In genomic region chr16:17234499-17234895, GRCm38 (mm10) we compare ENCODE assay signal across 9 mouse cellular contexts. TPM values are rescaled to one million over a fixed set of nuclear protein-coding genes. Genes with fewer than 3 reads are reported as not detected.
DNase-seq lines count a peak whose midpoint lies in the region; ATAC-seq and TF ChIP-seq lines count a peak whose summit lies in the region.
"Had no signal": no experiment of that assay in that cellular context is flagged by ENCODE, and none has a peak within 500 bp of the region (broad histone marks: within the 10 kb centered on the region; RNA-seq: fewer than 3 reads in every experiment).

No protein-coding gene starts in this region.

- H3K4me3 ChIP-seq in embryonic fibroblast, embryonic 13.5 days (ENCODE audit: insufficient read depth, low read length): peak overlapping the region; percentile 71
- peak overlapping the region; percentile 96 for H3K4me3 ChIP-seq in hindbrain, postnatal 0 days (ENCODE audit: low read length)
- peak overlapping the region; percentile 69 to 86 for H3K4me3 ChIP-seq in liver, embryonic 14.5 days (ENCODE audit: insufficient read depth in 1 of 2, low read depth in 2 of 2, low read length in 2 of 2)

- TF ChIP-seq CTCF in embryonic fibroblast, embryonic 13.5 days (IDR thresholded peaks at IDR 0.05; ENCODE audit: borderline replicate concordance, insufficient read depth, low read length): no peak
- no peak for TF ChIP-seq CTCF in hindbrain, postnatal 0 days (IDR thresholded peaks at IDR 0.05; ENCODE audit: low read depth)
- TF ChIP-seq CTCF in liver, embryonic 14.5 days (IDR thresholded peaks at IDR 0.05; ENCODE audit: low read depth): no peak

- H3K9me3 ChIP-seq in hindbrain, postnatal 0 days (ENCODE audit: low read length): no peaks in the 10 kb centered on the region
- no peaks in the 10 kb centered on the region for H3K9me3 ChIP-seq in liver, embryonic 14.5 days (ENCODE audit: control insufficient read depth, low read length)

- peaks cover 14% of the 10 kb centered on the region for H3K4me1 ChIP-seq in embryonic fibroblast, embryonic 13.5 days (ENCODE audit: control insufficient read depth, insufficient read depth, low read length)
- peaks cover 18% of the 10 kb centered on the region for H3K4me1 ChIP-seq in hindbrain, postnatal 0 days (ENCODE audit: insufficient read depth, low read length)
- peaks cover 33 to 44% of the 10 kb centered on the region in 2 experiments for H3K4me1 ChIP-seq in liver, embryonic 14.5 days (replicated peaks; ENCODE audit: control insufficient read depth in 2 of 2, insufficient read depth in 2 of 2, low read length in 1 of 2)

- H3K9ac ChIP-seq in hindbrain, postnatal 0 days (replicated peaks; ENCODE audit: low read length): peak overlapping the region; percentile 97
- peak overlapping the region; percentile 87; the same call in 1 of the 2 replicates for H3K9ac ChIP-seq in liver, embryonic 14.5 days (replicated peaks)

- H3K4me2 ChIP-seq in hindbrain, postnatal 0 days (ENCODE audit: low read depth, low read length): peak overlapping the region; percentile 89
- peak overlapping the region; percentile 88 for H3K4me2 ChIP-seq in liver, embryonic 14.5 days (ENCODE audit: low read depth)

- 1% methylated on average over 12 of the region's 12 CpGs for whole genome bisulfite sequencing in hindbrain, postnatal 0 days
- WGBS in liver, embryonic 14.5 days (ENCODE audit: insufficient replicate concordance): 2% methylated on average over 12 of the region's 12 CpGs

- no peaks in the 10 kb centered on the region for H3K36me3 ChIP-seq in hindbrain, postnatal 0 days (ENCODE audit: insufficient read depth, low read length)
- H3K36me3 ChIP-seq in liver, embryonic 14.5 days (replicated peaks; ENCODE audit: control insufficient read depth, insufficient read depth, low read depth): no peaks in the 10 kb centered on the region

- no peak for DNase-seq in frontal cortex, postnatal 10 days (ENCODE audit: low spot score in 2 of 2)
- peak; percentile 87 for DNase-seq in R1 (ENCODE audit: low read depth, low spot score)
- DNase-seq in hindbrain, postnatal 0 days (ENCODE audit: low spot score): peak; percentile 60
- DNase-seq in liver, embryonic 14.5 days (ENCODE audit: low read depth in 3 of 3, low spot score in 3 of 3): no peak
- peak; percentile 62 for DNase-seq in right cerebral cortex, adult 18-20 months

- ATAC-seq in frontal cortex, adult (ENCODE audit: low TSS enrichment): peak; percentile 25; the same call in 1 of the 2 replicates
- no peak for ATAC-seq in hindbrain, postnatal 0 days
- no peak for ATAC-seq in liver, embryonic 14.5 days (ENCODE audit: insufficient read depth)
- no peak for ATAC-seq in megakaryocyte progenitor cell, adult 5-6 weeks (replicated peaks; ENCODE audit: poor library complexity)

- H3K27me3 ChIP-seq in hindbrain, postnatal 0 days (ENCODE audit: insufficient read depth, low read length): no peaks in the 10 kb centered on the region
- H3K27me3 ChIP-seq in liver, embryonic 14.5 days (ENCODE audit: control insufficient read depth, insufficient read depth, low read length): no peaks in the 10 kb centered on the region
- H3K27me3 ChIP-seq: Patski had no signal

- 0 out of 2 replicates have a peak overlapping the region, but pooled peaks have one; percentile 18 for H3K27ac ChIP-seq in embryonic fibroblast, embryonic 13.5 days (ENCODE audit: insufficient read depth, low read length)
- peak overlapping the region; percentile 92 for H3K27ac ChIP-seq in hindbrain, postnatal 0 days
- H3K27ac ChIP-seq in liver, embryonic 14.5 days: no peak overlapping the region

- TF ChIP-seq EP300 in liver, embryonic 14.5 days (IDR thresholded peaks at IDR 0.05; ENCODE audit: low read depth): no peak

- no peak for TF ChIP-seq POLR2A in embryonic fibroblast, embryonic 13.5 days (IDR thresholded peaks at IDR 0.05; ENCODE audit: low read depth, low read length)

RNA-seq across cellular contexts. Expression of gene Hic2, which starts 1.1 kb away (rescaled TPM):
- 1.5 and 2.8 TPM in 2 replicates for polyA plus RNA-seq in embryonic fibroblast, embryonic 13.5 days (2011; ENCODE audit: insufficient read length, low read depth, missing spikeins)
- total RNA-seq in hindbrain, postnatal 0 days (2014; rRNA removed): 10.0 and 13.1 TPM in 2 replicates
- 4.7 and 5.1 TPM in 2 replicates for polyA plus RNA-seq in hindbrain, postnatal 0 days (2015; fragmentation: Nextera tagmentation; extraction: Ambion mirVana)
- 2.0 and 2.2 TPM in 2 replicates for polyA plus RNA-seq in liver, embryonic 14.5 days (2012; rRNA removed)
- polyA plus RNA-seq in liver, embryonic 14.5 days (2014; fragmentation: Nextera tagmentation; extraction: Ambion mirVana): 2.0 TPM in 2 replicates
- 1.8 and 1.9 TPM in 2 replicates for total RNA-seq in megakaryocyte progenitor cell, adult 5-6 weeks (2015)
- 2.1 and 2.3 TPM in 2 replicates for total RNA-seq in megakaryocyte progenitor cell, adult 5-6 weeks (2017)

RNA-seq across cellular contexts. Expression of gene Rimbp3, which starts 26.1 kb away (rescaled TPM):
- polyA plus RNA-seq in embryonic fibroblast, embryonic 13.5 days (2011; ENCODE audit: insufficient read length, low read depth, missing spikeins): not detected in 2 replicates
- total RNA-seq in hindbrain, postnatal 0 days (2014; rRNA removed): 1.9 and 4.3 TPM in 2 replicates
- polyA plus RNA-seq in hindbrain, postnatal 0 days (2015; fragmentation: Nextera tagmentation; extraction: Ambion mirVana): 1.0 and 1.3 TPM in 2 replicates
- polyA plus RNA-seq in liver, embryonic 14.5 days (2012; rRNA removed): 0.01 and 0.03 TPM in 2 replicates
- 0.05 and 0.06 TPM in 2 replicates for polyA plus RNA-seq in liver, embryonic 14.5 days (2014; fragmentation: Nextera tagmentation; extraction: Ambion mirVana)
- total RNA-seq in megakaryocyte progenitor cell, adult 5-6 weeks (2015): 0.69 and 0.95 TPM in 2 replicates
- 0.58 and 1.3 TPM in 2 replicates for total RNA-seq in megakaryocyte progenitor cell, adult 5-6 weeks (2017)

RNA-seq across cellular contexts. Expression of gene Ube2l3, which starts 32.0 kb away (rescaled TPM):
- 163 and 173 TPM in 2 replicates for polyA plus RNA-seq in embryonic fibroblast, embryonic 13.5 days (2011; ENCODE audit: insufficient read length, low read depth, missing spikeins)
- total RNA-seq in hindbrain, postnatal 0 days (2014; rRNA removed): 82.7 and 93.6 TPM in 2 replicates
- polyA plus RNA-seq in hindbrain, postnatal 0 days (2015; fragmentation: Nextera tagmentation; extraction: Ambion mirVana): 325 and 326 TPM in 2 replicates
- polyA plus RNA-seq in liver, embryonic 14.5 days (2012; rRNA removed): 34.6 and 65.1 TPM in 2 replicates
- 208 and 218 TPM in 2 replicates for polyA plus RNA-seq in liver, embryonic 14.5 days (2014; fragmentation: Nextera tagmentation; extraction: Ambion mirVana)
- total RNA-seq in megakaryocyte progenitor cell, adult 5-6 weeks (2015): 312 and 333 TPM in 2 replicates
- 87.5 and 107 TPM in 2 replicates for total RNA-seq in megakaryocyte progenitor cell, adult 5-6 weeks (2017)

RNA-seq across cellular contexts. Expression of gene Tmem191c, which starts 41.4 kb away (rescaled TPM):
- 1.5 and 4.5 TPM in 2 replicates for polyA plus RNA-seq in embryonic fibroblast, embryonic 13.5 days (2011; ENCODE audit: insufficient read length, low read depth, missing spikeins)
- 65.0 and 76.9 TPM in 2 replicates for total RNA-seq in hindbrain, postnatal 0 days (2014; rRNA removed)
- 112 and 125 TPM in 2 replicates for polyA plus RNA-seq in hindbrain, postnatal 0 days (2015; fragmentation: Nextera tagmentation; extraction: Ambion mirVana)
- 2.9 and 4.3 TPM in 2 replicates for polyA plus RNA-seq in liver, embryonic 14.5 days (2012; rRNA removed)
- 1.6 TPM in 2 replicates for polyA plus RNA-seq in liver, embryonic 14.5 days (2014; fragmentation: Nextera tagmentation; extraction: Ambion mirVana)
- 4.2 and 5.2 TPM in 2 replicates for total RNA-seq in megakaryocyte progenitor cell, adult 5-6 weeks (2015)
- total RNA-seq in megakaryocyte progenitor cell, adult 5-6 weeks (2017): 5.5 and 8.8 TPM in 2 replicates

Comparison
In these comparisons a context has a peak if more than half of its experiments do, and no peak if none do; other contexts are left out.
1. DNase-seq: peak in R1 (single experiment), hindbrain, postnatal 0 days (single experiment) and right cerebral cortex, adult 18-20 months (single experiment); none in frontal cortex, postnatal 10 days (0 of 2) and liver, embryonic 14.5 days (0 of 3).
2. Peak in every context shown above with its lines, with median percentiles within 50 percentile points of each other: H3K4me3 ChIP-seq.